Mouse (Mus musculus) hindbrain, embryonic 11.5 days (tissue): ENCODE measurements at regions not wholly inside any gene's neighbourhood (a gene's known extent, or its start where the extent isn't known, plus 50 kb on each side); places are given as distances from the start of the nearest gene placed in this dataset.
A peak's percentile ranks its signal among the peaks of the same experiment; 100 is the strongest.

Experiments
- ATAC-seq: fragments of 200-750 bp; cut with Nextera tagmentation; 2 replicates; pipeline ENCODE4 v1.8.0; 2017; ENCODE audit warnings: mild to moderate bottlenecking, moderate TSS enrichment, moderate library complexity; ENCODE audit not compliant: low FRiP score
- DNase-seq: peaks from one replicate; pipeline ENCODE4 v3.0.0-alpha.2; 2015; ENCODE audit warnings: low spot score
- H3K27ac ChIP-seq: fragments of 300-500 bp; sonication (generic); 2 replicates; pipeline ENCODE4 v1.5.1; 2014; ENCODE audit warnings: mild to moderate bottlenecking, low read depth, low read length
- H3K27me3 ChIP-seq: fragments of 300-500 bp; sonication (generic); 2 replicates; pipeline ENCODE4 v1.6.1; 2014; ENCODE audit warnings: mild to moderate bottlenecking, low read length, moderate library complexity, mixed read lengths; ENCODE audit not compliant: control insufficient read depth, insufficient read depth
- H3K36me3 ChIP-seq: fragments of 300-500 bp; sonication (generic); 2 replicates; pipeline ENCODE4 v1.6.1; 2014; ENCODE audit warnings: mild to moderate bottlenecking, low read length, moderate library complexity, mixed read lengths; ENCODE audit not compliant: control insufficient read depth, insufficient read depth
- H3K4me1 ChIP-seq: fragments of 300-500 bp; sonication (generic); replicated peaks from 2 replicates; pipeline ENCODE4 v1.6.1; 2014; ENCODE audit warnings: low read length, mixed read lengths; ENCODE audit not compliant: control insufficient read depth, insufficient read depth
- H3K4me2 ChIP-seq: fragments of 300-500 bp; sonication (generic); replicated peaks from 2 replicates; pipeline ENCODE4 v1.6.1; 2014; ENCODE audit warnings: mild to moderate bottlenecking, low read depth, low read length
- H3K4me3 ChIP-seq: fragments of 300-500 bp; sonication (generic); 2 replicates; pipeline ENCODE4 v1.5.1; 2014; ENCODE audit warnings: low read depth, low read length
- H3K9ac ChIP-seq: fragments of 300-500 bp; sonication (generic); 2 replicates; pipeline ENCODE4 v1.6.1; 2014; ENCODE audit warnings: low read depth, low read length
- H3K9me3 ChIP-seq: fragments of 300-500 bp; sonication (generic); 2 replicates; pipeline ENCODE4 v1.6.1; 2016; ENCODE audit warnings: low read length; ENCODE audit not compliant: control insufficient read depth
- WGBS: fragments of 180-500 bp; shearing (Covaris S2); extraction: QIAGEN DNeasy Blood & Tissue Kit; methylation state at CpG from one replicate; pipeline ENCODE4 v1.1.7; 2014; 5-methylcytosine and 5-hydroxymethylcytosine counted together

- ATAC-seq (no peak), DNase-seq (no peak)
- Histone ChIP-seq H3K4me1 (no peaks in the 10 kb centered on the region), H3K27ac (no peak overlapping the region), H3K9me3 (no peaks in the 10 kb centered on the region), H3K4me3 (no peak overlapping the region), H3K27me3 (no peaks in the 10 kb centered on the region), H3K36me3 (no peaks in the 10 kb centered on the region), H3K4me2 (no peak overlapping the region), H3K9ac (no peak overlapping the region)
- WGBS: 80% methylated on average over 1 of the region's 1 CpGs
These were observed 72.5 kb upstream of the S1pr1 start for GRCm38 (mm10) chr3:115787360-115787759.

- H3K4me1 ChIP-seq: no peaks in the 10 kb centered on the region
- no peak overlapping the region for H3K4me2 ChIP-seq
- H3K4me3 ChIP-seq: no peak overlapping the region
- H3K9me3 ChIP-seq: no peaks in the 10 kb centered on the region
- 64% methylated on average over 3 of the region's 3 CpGs for WGBS
- no peaks in the 10 kb centered on the region for H3K27me3 ChIP-seq
- DNase-seq: no peak
- no peaks in the 10 kb centered on the region for H3K36me3 ChIP-seq
- ATAC-seq: no peak
- no peak overlapping the region for H3K27ac ChIP-seq
- H3K9ac ChIP-seq: no peak overlapping the region
These were observed 73.7 kb upstream of the S1pr1 start for GRCm38 (mm10) chr3:115788525-115788924.

- Histone ChIP-seq H3K9me3 (no peaks in the 10 kb centered on the region), H3K36me3 (no peaks in the 10 kb centered on the region), H3K4me3 (no peak overlapping the region), H3K9ac (no peak overlapping the region), H3K4me2 (no peak overlapping the region), H3K27ac (no peak overlapping the region), H3K4me1 (no peaks in the 10 kb centered on the region), H3K27me3 (no peaks in the 10 kb centered on the region)
- 82% methylated on average over 6 of the region's 6 CpGs for WGBS
- ATAC-seq (no peak), DNase-seq (no peak)
These were observed 74.2 kb upstream of the S1pr1 start for GRCm38 (mm10) chr3:115789063-115789462.

GRCm38 (mm10) chr3:115792606-115793005, 77.7 kb upstream of the S1pr1 start:
- WGBS: 58% methylated on average over 4 of the region's 4 CpGs
- ATAC-seq (peak; percentile 49; the same call in 1 of the 2 replicates), DNase-seq (no peak)
- Histone ChIP-seq H3K9ac (no peak overlapping the region), H3K36me3 (no peaks in the 10 kb centered on the region), H3K27me3 (no peaks in the 10 kb centered on the region), H3K27ac (no peak overlapping the region), H3K9me3 (no peaks in the 10 kb centered on the region), H3K4me1 (no peaks in the 10 kb centered on the region), H3K4me2 (no peak overlapping the region), H3K4me3 (no peak overlapping the region)

GRCm38 (mm10) chr3:115793344-115794059, 78.6 kb upstream of the S1pr1 start:
- H3K27ac ChIP-seq: no peak overlapping the region
- H3K27me3 ChIP-seq: no peaks in the 10 kb centered on the region
- H3K4me3 ChIP-seq: no peak overlapping the region
- DNase-seq (no peak), ATAC-seq (no peak; the same call in 1 of the 2 replicates)
- H3K36me3 ChIP-seq: no peaks in the 10 kb centered on the region
- no peak overlapping the region for H3K4me2 ChIP-seq
- no peaks in the 10 kb centered on the region for H3K9me3 ChIP-seq
- H3K9ac ChIP-seq: no peak overlapping the region
- 58% methylated on average over 12 of the region's 12 CpGs for WGBS
- no peaks in the 10 kb centered on the region for H3K4me1 ChIP-seq

- Histone ChIP-seq H3K27ac (no peak overlapping the region), H3K4me1 (no peaks in the 10 kb centered on the region), H3K9ac (no peak overlapping the region), H3K4me2 (no peak overlapping the region), H3K27me3 (no peaks in the 10 kb centered on the region), H3K4me3 (no peak overlapping the region), H3K9me3 (no peaks in the 10 kb centered on the region), H3K36me3 (no peaks in the 10 kb centered on the region)
- WGBS: 95% methylated on average over 10 of the region's 10 CpGs
- no peak for ATAC-seq
- DNase-seq: no peak
These were observed 84.5 kb upstream of the S1pr1 start for GRCm38 (mm10) chr3:115799326-115799725.

GRCm38 (mm10) chr3:115799981-115800380, 85.1 kb upstream of the S1pr1 start:
- DNase-seq (no peak), ATAC-seq (no peak)
- Histone ChIP-seq H3K4me3 (no peak overlapping the region), H3K36me3 (no peaks in the 10 kb centered on the region), H3K4me2 (no peak overlapping the region), H3K27me3 (no peaks in the 10 kb centered on the region), H3K9ac (no peak overlapping the region), H3K27ac (no peak overlapping the region), H3K9me3 (no peaks in the 10 kb centered on the region), H3K4me1 (no peaks in the 10 kb centered on the region)
- WGBS: 89% methylated on average over 2 of the region's 2 CpGs

GRCm38 (mm10) chr3:115800873-115801272, 86.0 kb upstream of the S1pr1 start:
- Histone ChIP-seq H3K4me1 (no peaks in the 10 kb centered on the region), H3K4me3 (no peak overlapping the region), H3K27ac (no peak overlapping the region), H3K27me3 (no peaks in the 10 kb centered on the region), H3K9ac (no peak overlapping the region), H3K9me3 (no peaks in the 10 kb centered on the region), H3K4me2 (no peak overlapping the region), H3K36me3 (no peaks in the 10 kb centered on the region)
- ATAC-seq (no peak), DNase-seq (no peak)
- WGBS: 39% methylated on average over 5 of the region's 5 CpGs

GRCm38 (mm10) chr3:115801581-115802200, 85.9 kb upstream of the Dph5 start:
- H3K27ac ChIP-seq: no peak overlapping the region
- no peak overlapping the region for H3K4me2 ChIP-seq
- 82% methylated on average over 5 of the region's 5 CpGs for WGBS
- H3K9ac ChIP-seq: no peak overlapping the region
- H3K27me3 ChIP-seq: no peaks in the 10 kb centered on the region
- ATAC-seq (no peak), DNase-seq (no peak)
- no peaks in the 10 kb centered on the region for H3K36me3 ChIP-seq
- no peaks in the 10 kb centered on the region for H3K9me3 ChIP-seq
- no peaks in the 10 kb centered on the region for H3K4me1 ChIP-seq
- H3K4me3 ChIP-seq: no peak overlapping the region
